Mouse (Mus musculus): ENCODE measurements around the gene Prss32.

DNA sequence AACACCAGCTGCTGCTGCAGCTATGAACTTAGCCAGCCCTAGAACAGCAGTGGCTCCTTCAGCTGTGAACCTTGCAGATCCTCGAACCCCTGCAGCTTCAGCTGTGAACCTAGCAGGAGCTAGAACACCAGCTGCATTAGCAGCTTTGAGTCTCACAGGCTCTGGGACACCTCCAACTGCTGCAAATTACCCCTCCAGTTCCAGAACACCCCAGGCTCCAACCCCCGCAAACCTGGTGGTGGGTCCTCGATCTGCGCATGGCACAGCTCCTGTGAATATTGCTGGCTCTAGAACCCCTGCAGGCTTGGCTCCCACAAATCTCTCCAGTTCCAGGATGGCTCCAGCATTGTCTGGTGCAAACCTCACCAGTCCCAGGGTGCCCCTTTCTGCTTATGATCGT lies 22.9 kb upstream of the Prss32 start:
- TF ChIP-seq CTCF (IDR thresholded peaks at IDR 0.05; ENCODE audit: borderline replicate concordance, insufficient read depth, low read length), result no peak
- no peak for TF ChIP-seq POLR2A (IDR thresholded peaks at IDR 0.05; ENCODE audit: low read depth, low read length)

Data from embryonic fibroblast, embryonic 13.5 days (primary cell).